Mouse (Mus musculus) left cerebral cortex, adult 18-20 months (tissue): ENCODE results near the gene Dlg2. TPM values are rescaled to one million over a fixed set of nuclear protein-coding genes. Genes with fewer than 3 reads are reported as not detected.

Source experiments
- DNase-seq, 2 experiments: peaks; one replicate each; pipeline ENCODE4 v3.0.0; 2021 to 2022; ENCODE audit warnings: low spot score in 2 of 2, mixed read lengths in 1 of 2
- total RNA-seq, 2 experiments: library from RNA; stranded (reverse); gene quantifications; 2 replicates each; pipeline ENCODE4 v1.2.3; 2021

Dlg2 gene
- total RNA-seq, 2 experiments from 2014 or later: 256 to 276 TPM

GRCm38 (mm10) chr7:92154603-92155002 lies 1678.1 kb downstream of the Dlg2 start:
- DNase-seq: no peak

GRCm38 (mm10) chr7:92163150-92163549 lies 1686.7 kb downstream of the Dlg2 start:
- DNase-seq: no peak

GRCm38 (mm10) chr7:92164316-92164715 lies 1687.8 kb downstream of the Dlg2 start:
- no peak for DNase-seq

GRCm38 (mm10) chr7:92164875-92165518 lies 1688.5 kb downstream of the Dlg2 start:
- no peak for DNase-seq

- no peak for DNase-seq
Observed at GRCm38 (mm10) chr7:92180029-92180428, 1703.6 kb downstream of the Dlg2 start.

- DNase-seq: peak in 1 of 2 experiments; percentile 32
Observed at GRCm38 (mm10) chr7:92180591-92181587, 1704.4 kb downstream of the Dlg2 start.

- no peak for DNase-seq
Observed at GRCm38 (mm10) chr7:92181959-92182612, 1705.6 kb downstream of the Dlg2 start.

GRCm38 (mm10) chr7:92184371-92185059 lies 1708.0 kb downstream of the Dlg2 start:
- DNase-seq: no peak

GRCm38 (mm10) chr7:92186341-92186740 lies 1709.9 kb downstream of the Dlg2 start:
- DNase-seq: no peak

- DNase-seq: no peak
Observed at GRCm38 (mm10) chr7:92189149-92189548, 1712.7 kb downstream of the Dlg2 start.

- DNase-seq: no peak
Observed at GRCm38 (mm10) chr7:92196004-92196403, 1719.5 kb downstream of the Dlg2 start.

GRCm38 (mm10) chr7:92197621-92198020 lies 1721.1 kb downstream of the Dlg2 start:
- peak in 1 of 2 experiments; percentile 31 for DNase-seq

- DNase-seq: no peak
Observed at GRCm38 (mm10) chr7:92199131-92199530, 1722.7 kb downstream of the Dlg2 start.

- peak in 1 of 2 experiments; percentile 43 for DNase-seq
Observed at GRCm38 (mm10) chr7:92210701-92211100, 1734.2 kb downstream of the Dlg2 start.

GRCm38 (mm10) chr7:92213751-92214150 lies 1737.3 kb downstream of the Dlg2 start:
- DNase-seq: no peak

GRCm38 (mm10) chr7:92218171-92218570 lies 1741.7 kb downstream of the Dlg2 start:
- no peak for DNase-seq

GRCm38 (mm10) chr7:92220619-92221018 lies 1744.1 kb downstream of the Dlg2 start:
- no peak for DNase-seq

- peak; percentile 9 to 26 for DNase-seq
Observed at GRCm38 (mm10) chr7:92234476-92235202, 1758.2 kb downstream of the Dlg2 start.

- peak in 1 of 2 experiments; percentile 27 for DNase-seq
Observed at GRCm38 (mm10) chr7:92235541-92236031, 1759.1 kb downstream of the Dlg2 start.

- DNase-seq: no peak
Observed at GRCm38 (mm10) chr7:92240908-92241307, 1764.4 kb downstream of the Dlg2 start.
